Mouse (Mus musculus) neutrophil, adult 65 days (primary cell): ENCODE data around the gene Cd33. TPM values are rescaled to one million over a fixed set of nuclear protein-coding genes. Genes with fewer than 3 reads are reported as not detected.

Experiments used
- total RNA-seq: library from RNA; stranded (reverse); gene quantifications from 2 replicates; pipeline ENCODE4 v1.2.4, GENCODE M21; 2023

Gene Cd33
- total RNA-seq = 529 and 701 TPM in 2 replicates

GRCm38 (mm10) chr7:43544225-43544977 lies at the start of gene Cd33:
Cd33 (minus strand) TSS chr7:43544428.

DNA sequence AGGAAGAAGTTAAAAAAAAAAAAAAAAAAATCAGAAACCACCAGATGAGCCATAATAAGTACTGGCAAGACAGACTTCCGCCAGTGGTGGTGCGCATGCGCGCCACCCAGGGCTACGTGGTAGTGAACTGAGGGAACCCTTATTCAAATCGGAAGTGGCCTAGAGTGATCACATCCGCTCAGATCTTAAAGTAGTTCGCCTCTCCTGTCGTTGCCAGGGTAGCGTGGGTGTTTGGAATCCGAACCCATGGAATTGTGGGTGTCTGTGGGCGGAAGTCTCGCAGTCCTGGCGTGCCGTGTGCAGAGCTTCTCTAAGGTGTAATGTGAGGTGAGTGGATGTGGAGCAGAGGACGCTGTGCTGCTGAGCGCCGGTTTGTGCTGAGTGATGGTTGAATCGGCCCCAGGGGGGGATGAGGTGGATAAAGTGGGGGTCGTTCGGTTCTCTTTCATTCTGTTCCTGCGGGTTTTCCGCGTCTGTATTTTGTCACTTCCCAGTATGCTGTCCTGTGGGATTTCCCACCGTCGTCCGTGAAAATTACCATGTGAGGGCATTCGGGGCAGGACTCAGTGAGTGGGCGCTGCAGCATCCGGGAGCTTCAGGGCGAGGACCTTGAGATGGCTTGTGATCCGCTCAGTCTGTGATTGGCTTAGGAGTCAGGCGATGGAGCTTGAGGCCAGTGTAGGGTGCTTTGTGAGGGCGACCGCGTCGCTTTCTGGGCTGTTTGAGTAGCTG lies 35.4 kb upstream of the Cd33 start, which contains the start of gene Zfp719:
Gene Zfp719 (plus strand): TSS at position 171 of the 732 bp plus-strand sequence.

GRCm38 (mm10) chr7:43562006-43562633 lies 17.9 kb upstream of the Cd33 start, which contains the start of gene Zfp658:
Zfp658 (plus strand) TSS chr7:43562256.

DNA sequence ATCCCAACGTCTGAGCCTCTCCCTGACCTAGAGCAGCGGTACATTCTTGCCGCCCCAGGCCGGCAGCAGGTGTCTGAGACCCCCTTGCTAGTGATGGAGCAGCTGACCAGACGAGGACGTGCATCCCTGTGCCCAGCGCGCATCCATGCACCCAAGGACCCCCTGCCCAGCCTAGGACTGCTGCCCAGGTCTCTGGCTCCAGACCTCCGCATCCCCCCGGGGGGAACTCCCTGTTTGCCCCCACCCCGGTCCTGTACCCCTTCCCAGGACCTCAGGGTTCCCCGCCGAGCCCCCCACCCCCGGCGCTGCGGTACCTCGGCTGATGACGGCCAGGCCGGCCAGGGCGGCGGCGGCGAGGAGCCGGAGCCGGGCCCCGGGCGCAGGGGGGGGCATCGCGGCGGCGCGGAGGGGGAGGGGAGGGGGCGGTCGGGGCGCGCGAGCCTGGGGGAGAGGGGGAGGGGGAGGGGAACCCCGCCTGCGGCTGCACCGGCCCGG lies 54.5 kb downstream of the Cd33 start, which contains the start of gene Iglon5:
Gene Iglon5 (minus strand): TSS at position 445 of the 495 bp plus-strand sequence.

Other genes with a start within 250 kb of the Cd33 start
- gene Zfp715, start 231.1 kb downstream of the Cd33 start, total RNA-seq = 18.1 and 26.7 TPM in 2 replicates
- gene Siglecf, start 193.1 kb downstream of the Cd33 start, total RNA-seq = 9.6 and 11.8 TPM in 2 replicates
- 61.1 and 72.3 TPM in 2 replicates for gene Siglecg, start 136.2 kb downstream of the Cd33 start, total RNA-seq
- gene Lim2, start 116.8 kb downstream of the Cd33 start, total RNA-seq = not detected in 2 replicates
- gene Nkg7, start 107.4 kb downstream of the Cd33 start, total RNA-seq = 18.8 and 33.1 TPM in 2 replicates
- not detected in 2 replicates for gene Cldnd2, start 103.6 kb downstream of the Cd33 start, total RNA-seq
- gene Etfb, start 100.3 kb downstream of the Cd33 start, total RNA-seq = 51.2 and 76.8 TPM in 2 replicates
- not detected in 2 replicates for gene Gm45233, start 100.3 kb downstream of the Cd33 start, total RNA-seq
- gene Vsig10l, start 81.3 kb downstream of the Cd33 start, total RNA-seq = 9.9 and 11.4 TPM in 2 replicates
- not detected in 2 replicates for gene Iglon5, start 54.4 kb downstream of the Cd33 start, total RNA-seq
- 0.98 TPM in 1 of 2 replicates, not detected in the other for gene 4931406B18Rik, start 38.5 kb downstream of the Cd33 start, total RNA-seq
- gene Zfp658, start 17.8 kb upstream of the Cd33 start, total RNA-seq = 3.1 and 3.6 TPM in 2 replicates
- gene Zfp719, start 35.2 kb upstream of the Cd33 start, total RNA-seq = 11.0 and 12.6 TPM in 2 replicates
- gene Zfp819, start 62.7 kb upstream of the Cd33 start, total RNA-seq = 0.41 and 0.63 TPM in 2 replicates
- not detected in 2 replicates for gene Ceacam18, start 90.3 kb upstream of the Cd33 start, total RNA-seq
- gene Siglece, start 115.7 kb upstream of the Cd33 start, total RNA-seq = 153 and 158 TPM in 2 replicates
- gene Ctu1, start 127.6 kb upstream of the Cd33 start, total RNA-seq = 2.6 and 3.2 TPM in 2 replicates
- not detected in 2 replicates for gene Klk14, start 146.0 kb upstream of the Cd33 start, total RNA-seq
- not detected in 2 replicates for gene Klk13, start 168.1 kb upstream of the Cd33 start, total RNA-seq
- not detected in 2 replicates for gene Klk12, start 224.5 kb upstream of the Cd33 start, total RNA-seq
- not detected in 2 replicates for gene Klk11, start 230.2 kb upstream of the Cd33 start, total RNA-seq
- not detected in 2 replicates for gene Klk10, start 236.6 kb upstream of the Cd33 start, total RNA-seq
- gene Klk9, start 247.5 kb upstream of the Cd33 start, total RNA-seq = not detected in 2 replicates